Mouse (Mus musculus) hindbrain, embryonic 12.5 days (tissue): ENCODE measurements around the gene Vav2. TPM values are rescaled to one million over a fixed set of nuclear protein-coding genes. Genes with fewer than 3 reads are reported as not detected.
A peak's percentile ranks its signal among the peaks of the same experiment; 100 is the strongest.

Experiments
- ATAC-seq: fragments of 200-750 bp; cut with Nextera tagmentation; 2 replicates; pipeline ENCODE4 v1.8.0; 2017; ENCODE audit warnings: moderate TSS enrichment; ENCODE audit not compliant: low FRiP score
- H3K27ac ChIP-seq: fragments of 300-500 bp; sonication (generic); 2 replicates; pipeline ENCODE4 v1.5.1; 2016; ENCODE audit warnings: mild to moderate bottlenecking
- H3K27me3 ChIP-seq: fragments of 300-500 bp; sonication (generic); 2 replicates; pipeline ENCODE4 v1.6.1; 2016; ENCODE audit warnings: mild to moderate bottlenecking
- H3K36me3 ChIP-seq: fragments of 300-500 bp; sonication (generic); 2 replicates; pipeline ENCODE4 v1.6.1; 2016; ENCODE audit warnings: mild to moderate bottlenecking
- H3K4me1 ChIP-seq: fragments of 300-500 bp; sonication (generic); 2 replicates; pipeline ENCODE4 v1.6.1; 2016
- H3K4me2 ChIP-seq: fragments of 300-500 bp; sonication (generic); replicated peaks from 2 replicates; pipeline ENCODE4 v1.6.1; 2016; ENCODE audit warnings: mild to moderate bottlenecking
- H3K4me3 ChIP-seq: fragments of 300-500 bp; sonication (generic); 2 replicates; pipeline ENCODE4 v1.5.1; 2016; ENCODE audit warnings: mild to moderate bottlenecking
- H3K9ac ChIP-seq: fragments of 300-500 bp; sonication (generic); 2 replicates; pipeline ENCODE4 v1.6.1; 2016; ENCODE audit warnings: mild to moderate bottlenecking, moderate library complexity
- H3K9me3 ChIP-seq: fragments of 300-500 bp; sonication (generic); replicated peaks from 2 replicates; pipeline ENCODE4 v1.6.1; 2016; ENCODE audit warnings: mild to moderate bottlenecking
- WGBS: fragments of 180-500 bp; shearing (Covaris S2); methylation state at CpG from one replicate; pipeline ENCODE4 v1.1.7; 2016; 5-methylcytosine and 5-hydroxymethylcytosine counted together
- polyA plus RNA-seq: library from polyadenylated mRNA; unstranded; fragments of >200 nt; fragmentation: Nextera tagmentation; extraction: Ambion mirVana; gene quantifications from 2 replicates; pipeline ENCODE4 v1.2.1, GENCODE M21; 2016

The Vav2 gene
- polyA plus RNA-seq, 1 experiment from 2014 or later = 23.0 TPM

- H3K27ac ChIP-seq = peak overlapping the region; percentile 88
- H3K4me2 ChIP-seq = no peak overlapping the region
- no peak overlapping the region for H3K4me3 ChIP-seq
- H3K27me3 ChIP-seq = no peaks in the 10 kb centered on the region
- H3K9me3 ChIP-seq = no peaks in the 10 kb centered on the region
- no peak for ATAC-seq
- H3K36me3 ChIP-seq = no peaks in the 10 kb centered on the region
- no peak overlapping the region for H3K9ac ChIP-seq
- 64% methylated on average over 11 of the region's 11 CpGs for WGBS
- peaks cover 92% of the 10 kb centered on the region for H3K4me1 ChIP-seq
Measured at GRCm38 (mm10) chr2:27415060-27415783, 11.6 kb downstream of the Vav2 start.

DNA sequence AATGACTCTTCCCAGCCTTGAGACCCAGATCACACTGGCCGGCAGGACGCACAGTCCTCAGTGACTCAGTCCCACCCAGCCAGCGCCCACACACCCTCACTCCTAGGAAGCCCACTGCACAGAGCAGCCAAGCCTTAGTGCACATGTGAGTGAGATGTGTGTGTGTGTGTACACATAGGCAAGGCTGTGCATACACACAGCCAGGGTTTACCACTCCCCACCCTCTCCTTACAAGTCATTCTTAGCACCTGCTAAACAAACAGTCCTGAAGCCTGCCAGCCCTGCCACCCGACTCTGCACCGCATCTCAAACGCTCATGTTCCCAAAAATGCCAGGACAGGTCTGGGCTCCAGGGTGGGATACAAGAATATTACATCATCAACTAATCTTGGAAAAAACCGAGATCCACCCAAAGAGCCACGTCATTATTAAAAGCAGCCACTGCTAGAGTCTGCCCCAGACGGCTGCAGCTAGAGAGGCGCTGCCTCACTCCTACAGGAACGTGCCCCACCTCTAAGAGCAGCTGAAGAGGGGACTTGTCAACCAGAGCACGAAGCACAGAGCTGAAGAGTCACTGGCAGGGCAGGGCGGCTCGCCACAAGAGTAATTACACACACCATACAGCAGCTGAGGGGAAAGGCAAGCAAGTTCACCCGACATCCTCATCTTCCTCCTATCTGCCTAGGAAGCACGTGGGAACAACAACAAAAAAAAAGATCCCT lies 12.7 kb downstream of the Vav2 start:
- Histone ChIP-seq H3K4me2 (peak overlapping the region; percentile 36), H3K27me3 (no peaks in the 10 kb centered on the region), H3K27ac (peak overlapping the region; percentile 88), H3K9ac (no peak overlapping the region), H3K9me3 (no peaks in the 10 kb centered on the region), H3K36me3 (no peaks in the 10 kb centered on the region), H3K4me1 (peaks cover 89% of the 10 kb centered on the region), H3K4me3 (no peak overlapping the region)
- WGBS = 14% methylated on average over 16 of the region's 16 CpGs
- peak; percentile 89 for ATAC-seq

DNA sequence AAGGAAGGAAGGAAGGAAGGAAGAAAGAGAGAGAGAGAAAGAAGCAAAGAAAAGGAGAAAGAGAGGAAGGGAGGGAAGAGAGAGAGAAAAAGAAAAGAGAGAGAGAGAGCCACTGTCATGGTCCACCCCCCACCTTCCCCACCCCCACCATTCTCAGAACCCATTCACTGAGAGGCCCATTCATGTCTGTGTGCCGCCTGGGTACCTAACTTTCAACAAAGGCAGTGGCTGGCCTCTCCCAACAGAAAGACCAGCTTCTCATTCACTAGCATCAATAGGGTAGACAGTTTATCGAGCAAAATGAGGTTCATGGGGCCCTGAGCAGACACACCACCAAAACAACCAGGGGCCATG lies 13.3 kb downstream of the Vav2 start:
- Histone ChIP-seq H3K4me1 (peaks cover 89% of the 10 kb centered on the region), H3K4me2 (peak overlapping the region; percentile 36), H3K27me3 (no peaks in the 10 kb centered on the region), H3K9me3 (no peaks in the 10 kb centered on the region), H3K9ac (no peak overlapping the region), H3K27ac (peak overlapping the region; percentile 88), H3K36me3 (no peaks in the 10 kb centered on the region), H3K4me3 (no peak overlapping the region)
- WGBS = 18% methylated on average over 2 of the region's 2 CpGs
- ATAC-seq = no peak

- Histone ChIP-seq H3K9ac (0 out of 2 replicates have a peak overlapping the region, but pooled peaks have one; percentile 8), H3K4me2 (peak overlapping the region; percentile 21), H3K9me3 (no peaks in the 10 kb centered on the region), H3K36me3 (no peaks in the 10 kb centered on the region), H3K4me1 (peaks cover 89% of the 10 kb centered on the region), H3K27ac (peak overlapping the region; percentile 86), H3K27me3 (no peaks in the 10 kb centered on the region), H3K4me3 (no peak overlapping the region)
- no peak for ATAC-seq
- 7% methylated on average over 7 of the region's 7 CpGs for WGBS
Measured at GRCm38 (mm10) chr2:27412245-27412800, 14.5 kb downstream of the Vav2 start.

DNA sequence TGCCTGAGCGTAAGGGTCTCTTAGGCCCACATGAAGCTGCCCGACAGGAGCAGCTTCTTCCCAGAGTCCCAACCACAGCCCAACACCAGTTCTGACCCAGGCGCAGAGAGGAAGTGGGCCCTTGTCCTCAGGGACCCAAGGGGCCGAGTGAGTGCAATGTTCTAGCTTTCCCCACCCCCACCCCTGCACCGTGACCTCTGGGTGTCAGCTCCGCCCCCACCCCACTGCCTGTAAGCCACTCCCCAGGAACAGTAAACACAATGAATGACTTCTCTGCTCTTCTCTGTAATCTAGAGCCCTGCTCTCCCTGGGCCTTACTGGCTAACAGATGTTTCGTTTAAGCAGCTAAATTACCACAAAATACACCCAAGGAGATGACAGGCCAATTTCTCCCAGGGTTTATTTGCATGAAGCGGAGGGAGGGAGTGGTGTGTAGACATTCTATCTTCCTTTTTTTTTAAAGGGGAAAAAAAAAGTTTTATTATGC lies 15.1 kb downstream of the Vav2 start:
- Histone ChIP-seq H3K36me3 (no peaks in the 10 kb centered on the region), H3K27ac (peak overlapping the region; percentile 86), H3K4me3 (no peak overlapping the region), H3K9ac (no peak overlapping the region), H3K4me2 (peak overlapping the region; percentile 30), H3K9me3 (no peaks in the 10 kb centered on the region), H3K4me1 (peaks cover 86% of the 10 kb centered on the region), H3K27me3 (no peaks in the 10 kb centered on the region)
- WGBS = 5% methylated on average over 8 of the region's 8 CpGs
- ATAC-seq = no peak

DNA sequence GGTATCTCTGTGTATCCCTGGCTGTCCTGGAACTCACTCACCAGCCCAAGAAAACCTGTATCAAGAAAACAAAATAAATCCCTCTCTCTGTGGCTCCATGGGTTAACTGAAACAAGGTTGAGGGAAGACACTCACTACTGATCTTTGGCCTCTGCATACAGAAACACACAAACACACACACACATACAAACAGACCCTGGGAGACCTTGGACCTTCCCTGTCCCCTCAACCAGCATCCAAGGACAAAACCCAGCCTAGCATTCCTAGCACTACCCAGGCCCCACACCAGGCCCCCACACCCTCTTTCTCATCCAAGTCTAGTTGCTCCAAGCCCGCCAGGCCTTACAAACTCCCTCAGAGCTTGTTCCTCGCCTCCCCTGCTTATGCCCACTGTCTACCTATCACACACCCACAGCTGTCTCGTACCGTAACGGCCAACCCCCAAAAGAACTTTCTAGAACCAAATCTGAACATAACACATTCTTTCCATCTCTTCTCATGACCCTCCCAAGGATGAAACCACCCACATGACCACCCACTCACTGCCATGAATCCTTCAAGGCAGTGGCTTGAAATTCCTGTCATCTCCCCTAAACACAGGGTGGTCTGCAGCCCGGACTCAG lies 16.2 kb downstream of the Vav2 start:
- Histone ChIP-seq H3K36me3 (no peaks in the 10 kb centered on the region), H3K9ac (no peak overlapping the region), H3K4me2 (no peak overlapping the region), H3K9me3 (no peaks in the 10 kb centered on the region), H3K4me1 (peaks cover 83% of the 10 kb centered on the region), H3K27me3 (no peaks in the 10 kb centered on the region), H3K27ac (no peak overlapping the region), H3K4me3 (no peak overlapping the region)
- 81% methylated on average over 6 of the region's 6 CpGs for WGBS
- no peak for ATAC-seq

GRCm38 (mm10) chr2:27408194-27408593 lies 18.6 kb downstream of the Vav2 start:
- no peaks in the 10 kb centered on the region for H3K27me3 ChIP-seq
- no peak overlapping the region for H3K4me3 ChIP-seq
- no peaks in the 10 kb centered on the region for H3K9me3 ChIP-seq
- H3K36me3 ChIP-seq = no peaks in the 10 kb centered on the region
- 82% methylated on average over 3 of the region's 3 CpGs for WGBS
- no peak overlapping the region for H3K9ac ChIP-seq
- H3K4me2 ChIP-seq = no peak overlapping the region
- peaks cover 82% of the 10 kb centered on the region for H3K4me1 ChIP-seq
- no peak overlapping the region for H3K27ac ChIP-seq
- ATAC-seq = no peak

DNA sequence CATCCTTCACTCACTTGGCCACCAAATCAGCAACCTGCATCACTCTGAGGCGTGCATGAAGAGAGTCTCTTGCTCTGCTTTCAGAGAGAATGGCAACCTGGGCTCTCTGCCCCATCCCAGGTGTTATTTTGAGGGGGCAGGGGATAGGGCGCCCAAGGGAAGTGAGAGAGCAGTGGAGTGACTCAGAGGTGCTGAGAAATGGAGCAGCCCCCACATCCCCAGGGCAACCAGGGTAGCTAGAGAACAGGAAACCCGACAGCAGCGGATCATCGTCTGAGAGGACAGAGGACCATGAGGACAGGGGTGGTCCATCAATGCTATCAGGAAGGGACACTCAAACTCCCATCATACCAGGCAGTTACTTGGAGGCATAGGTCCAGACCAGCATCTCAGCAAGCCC lies 19.9 kb downstream of the Vav2 start:
- Histone ChIP-seq H3K27me3 (no peaks in the 10 kb centered on the region), H3K4me1 (peaks cover 70% of the 10 kb centered on the region), H3K27ac (no peak overlapping the region), H3K4me3 (no peak overlapping the region), H3K4me2 (no peak overlapping the region), H3K36me3 (no peaks in the 10 kb centered on the region), H3K9me3 (no peaks in the 10 kb centered on the region), H3K9ac (no peak overlapping the region)
- no peak for ATAC-seq
- WGBS = 90% methylated on average over 5 of the region's 5 CpGs

DNA sequence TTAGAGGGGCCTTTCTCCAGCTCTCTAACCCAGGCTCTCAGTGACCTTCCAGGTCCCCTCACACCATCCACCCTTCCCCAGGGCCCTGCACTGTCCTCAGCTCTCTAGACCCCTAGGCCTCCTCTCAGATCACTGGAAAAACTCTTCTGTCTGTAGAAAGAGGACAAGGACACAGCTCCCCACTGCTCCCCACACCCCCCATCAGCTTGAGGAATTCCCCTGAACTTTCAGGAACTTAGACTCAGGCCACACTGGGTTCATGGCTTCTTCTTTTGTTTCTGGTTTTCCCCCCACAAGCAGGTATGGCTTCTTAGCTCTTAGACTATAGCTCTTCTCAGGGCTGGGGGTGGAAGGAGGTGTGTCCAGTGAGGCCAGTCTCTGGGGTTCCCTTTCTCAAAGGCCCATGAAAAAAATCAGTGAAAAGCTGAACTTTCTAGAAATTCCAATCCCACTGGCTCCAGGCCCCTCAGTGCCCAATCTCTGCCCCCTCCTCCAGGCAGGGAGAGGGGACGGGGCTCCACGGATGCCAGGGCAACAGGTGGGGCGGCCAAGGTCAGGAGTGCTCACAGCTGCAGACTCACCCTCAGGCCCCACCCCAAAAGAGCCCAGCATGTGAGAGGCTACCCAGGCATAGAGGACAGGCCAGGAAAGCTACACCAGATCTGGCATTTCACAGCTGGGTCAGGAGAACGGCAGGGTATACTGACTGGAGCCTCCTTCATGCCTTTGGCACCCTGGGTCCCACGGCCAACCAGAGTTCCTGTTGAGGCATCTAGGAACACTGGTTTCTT lies 21.5 kb downstream of the Vav2 start:
- Histone ChIP-seq H3K4me1 (peaks cover 58% of the 10 kb centered on the region), H3K27ac (no peak overlapping the region), H3K9me3 (no peaks in the 10 kb centered on the region), H3K36me3 (no peaks in the 10 kb centered on the region), H3K4me3 (no peak overlapping the region), H3K27me3 (no peaks in the 10 kb centered on the region), H3K9ac (no peak overlapping the region), H3K4me2 (no peak overlapping the region)
- whole genome bisulfite sequencing = 42% methylated on average over 5 of the region's 5 CpGs
- no peak for ATAC-seq

DNA sequence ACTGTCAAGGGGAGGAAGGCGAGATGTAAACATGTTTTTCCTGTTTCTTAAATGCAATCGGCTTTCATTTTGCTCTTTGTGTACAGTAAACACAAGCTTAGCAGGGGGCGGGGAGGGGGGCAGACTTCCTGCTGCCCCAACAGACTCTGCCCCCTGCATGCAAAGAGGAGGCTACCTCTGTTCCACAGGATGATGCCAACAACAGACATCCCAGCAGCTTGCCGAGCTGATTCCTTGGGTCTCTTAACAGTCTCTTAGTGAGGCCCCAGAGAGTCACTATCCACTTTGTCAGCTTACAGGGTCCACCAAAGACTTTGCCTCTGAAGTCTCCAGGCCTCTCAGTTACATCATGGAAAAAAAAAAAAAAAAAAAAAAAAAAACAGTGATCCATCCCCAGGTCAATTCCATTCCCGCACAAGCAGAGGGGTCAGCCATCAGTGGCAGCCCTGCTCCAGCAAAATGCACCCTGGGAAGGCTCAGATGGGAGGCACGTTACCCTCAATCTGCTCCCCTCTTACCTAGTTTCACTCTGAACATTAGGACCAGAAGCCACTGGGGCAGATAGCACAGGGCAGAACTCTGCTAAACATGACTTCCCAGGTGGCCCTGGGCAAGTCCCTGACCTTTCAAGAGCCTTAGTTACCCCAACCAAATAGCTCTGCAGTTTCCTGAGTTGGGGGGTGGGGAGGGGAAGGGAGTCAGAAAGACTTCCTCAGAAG lies 22.3 kb downstream of the Vav2 start:
- no peak for ATAC-seq
- Histone ChIP-seq H3K27me3 (no peaks in the 10 kb centered on the region), H3K4me2 (no peak overlapping the region), H3K27ac (no peak overlapping the region), H3K9ac (no peak overlapping the region), H3K4me1 (peaks cover 55% of the 10 kb centered on the region), H3K4me3 (no peak overlapping the region), H3K9me3 (no peaks in the 10 kb centered on the region), H3K36me3 (0 out of 2 replicates have a peak, but pooled peaks cover under 1% of the 10 kb centered on the region)
- 48% methylated on average over 6 of the region's 6 CpGs for WGBS

DNA sequence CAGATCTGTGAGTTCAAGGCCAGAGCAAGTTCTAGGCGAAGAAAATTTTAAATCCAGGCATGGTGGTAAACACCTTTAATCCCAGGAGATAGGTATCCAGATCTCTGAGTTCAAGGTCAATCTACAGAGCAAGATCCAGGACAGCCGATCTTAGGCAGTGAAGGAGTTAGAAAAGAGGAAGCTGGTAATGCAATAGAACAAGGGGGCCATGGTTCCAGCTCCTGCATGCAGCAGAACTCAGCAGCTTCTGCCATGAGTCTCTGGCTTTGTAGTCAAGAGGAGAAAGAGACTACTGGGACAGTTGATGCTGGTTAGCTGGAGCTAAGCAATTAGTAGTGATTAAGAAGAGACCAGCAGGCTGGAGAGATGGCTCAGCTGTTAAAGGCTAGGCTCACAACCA lies 25.3 kb downstream of the Vav2 start:
- Histone ChIP-seq H3K4me1 (peaks cover 42% of the 10 kb centered on the region), H3K9me3 (no peaks in the 10 kb centered on the region), H3K27ac (no peak overlapping the region), H3K36me3 (0 out of 2 replicates have a peak, but pooled peaks cover 6% of the 10 kb centered on the region), H3K4me3 (no peak overlapping the region), H3K27me3 (no peaks in the 10 kb centered on the region), H3K4me2 (no peak overlapping the region), H3K9ac (no peak overlapping the region)
- ATAC-seq = no peak
- WGBS = 85% methylated on average over 2 of the region's 2 CpGs
